Mouse (Mus musculus) ovary, adult 18-20 months (tissue): ENCODE measurements around the gene Pias3.
"Not testable (repeated sequence)": the region's sequence is repeated elsewhere in the genome, so short reads cannot be mapped to it uniquely, and the experiment has no call there.

Experiments used
- DNase-seq: peaks from one replicate; pipeline ENCODE4 v3.0.0; 2022; ENCODE audit warnings: low spot score, mixed read lengths

Pias3 gene

DNA sequence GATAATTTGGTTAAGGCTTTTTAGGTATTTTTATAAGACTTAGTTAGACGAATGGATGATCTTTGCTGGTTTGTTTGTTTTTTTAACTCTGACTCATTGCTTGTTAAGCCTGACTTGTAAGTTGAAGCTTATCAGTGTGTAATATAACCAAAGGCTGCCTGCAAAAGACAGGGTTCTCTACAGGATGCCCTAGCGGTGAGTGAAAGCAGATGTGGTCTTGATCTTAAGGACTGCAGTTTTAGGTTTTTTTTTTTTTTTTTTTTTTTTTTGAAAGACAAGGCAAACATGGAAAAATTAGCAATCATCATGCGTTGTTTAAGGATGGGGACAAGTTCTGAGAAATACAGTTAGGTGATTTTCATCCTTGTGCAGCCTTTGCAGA is 33.2 kb downstream of the Pias3 start:
- DNase-seq, result no peak

GRCm38 (mm10) chr3:96730785-96731184 is 34.6 kb downstream of the Pias3 start:
- no peak for DNase-seq

GRCm38 (mm10) chr3:96733984-96734383 is 37.8 kb downstream of the Pias3 start:
- no peak for DNase-seq

DNA sequence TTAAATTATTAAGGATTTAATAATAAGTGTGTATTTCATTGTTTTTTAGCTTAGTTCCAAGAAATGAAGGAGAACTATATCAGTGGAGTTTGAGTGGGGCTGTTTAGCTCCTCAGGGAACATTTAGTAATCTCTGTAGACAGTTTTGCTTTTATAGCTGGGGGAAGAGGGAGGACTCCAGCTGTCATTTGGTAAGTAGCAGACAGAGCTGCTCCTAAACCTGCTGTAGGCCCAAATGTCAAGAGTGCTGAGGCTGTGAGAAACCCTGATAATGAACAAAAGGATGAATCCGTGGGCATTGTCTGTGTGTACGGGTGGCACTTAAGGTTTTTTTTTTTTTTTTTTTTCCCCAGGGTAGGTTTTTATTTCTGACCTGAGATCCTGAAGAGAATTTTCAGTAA is 39.0 kb downstream of the Pias3 start:
- no peak for DNase-seq

- DNase-seq, result no peak
These were observed 41.0 kb downstream of the Pias3 start for GRCm38 (mm10) chr3:96737013-96737740.

GRCm38 (mm10) chr3:96737995-96738394 is 41.8 kb downstream of the Pias3 start:
- no peak for DNase-seq

DNA sequence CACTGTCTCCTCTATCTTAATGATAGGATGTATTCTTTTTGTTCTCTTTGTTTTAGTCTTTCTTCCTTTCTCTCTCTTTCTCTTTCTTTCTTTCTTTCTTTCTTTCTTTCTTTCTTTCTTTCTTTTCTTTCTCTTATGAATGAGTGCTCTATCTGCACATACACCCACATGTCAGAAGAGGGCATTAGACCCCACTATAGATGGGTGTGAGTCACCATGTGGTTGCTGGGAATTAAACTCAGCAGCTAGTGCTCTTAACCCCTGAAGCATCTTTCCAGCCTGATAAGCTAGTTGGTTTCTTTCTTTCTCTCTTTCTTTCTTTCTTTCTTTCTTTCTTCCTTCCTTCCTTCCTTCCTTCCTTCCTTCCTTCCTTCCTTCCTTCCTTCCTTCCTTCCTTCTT is 44.1 kb downstream of the Pias3 start:
- not testable (repeated sequence) for DNase-seq

GRCm38 (mm10) chr3:96744348-96744747 is 48.2 kb downstream of the Pias3 start:
- DNase-seq, result no peak

- DNase-seq, result no peak
These were observed 50.6 kb downstream of the Pias3 start for GRCm38 (mm10) chr3:96746829-96747228.
